Mouse (Mus musculus) hindbrain, embryonic 12.5 days (tissue): ENCODE results near the gene Azi2. TPM values are rescaled to one million over a fixed set of nuclear protein-coding genes. Genes with fewer than 3 reads are reported as not detected.

Experiments used
- ATAC-seq: fragments of 200-750 bp; cut with Nextera tagmentation; 2 replicates; pipeline ENCODE4 v1.8.0; 2017; ENCODE audit warnings: moderate TSS enrichment; ENCODE audit not compliant: low FRiP score
- H3K27ac ChIP-seq: fragments of 300-500 bp; sonication (generic); 2 replicates; pipeline ENCODE4 v1.5.1; 2016; ENCODE audit warnings: mild to moderate bottlenecking
- H3K27me3 ChIP-seq: fragments of 300-500 bp; sonication (generic); 2 replicates; pipeline ENCODE4 v1.6.1; 2016; ENCODE audit warnings: mild to moderate bottlenecking
- H3K36me3 ChIP-seq: fragments of 300-500 bp; sonication (generic); 2 replicates; pipeline ENCODE4 v1.6.1; 2016; ENCODE audit warnings: mild to moderate bottlenecking
- H3K4me1 ChIP-seq: fragments of 300-500 bp; sonication (generic); 2 replicates; pipeline ENCODE4 v1.6.1; 2016
- H3K4me2 ChIP-seq: fragments of 300-500 bp; sonication (generic); replicated peaks from 2 replicates; pipeline ENCODE4 v1.6.1; 2016; ENCODE audit warnings: mild to moderate bottlenecking
- H3K4me3 ChIP-seq: fragments of 300-500 bp; sonication (generic); 2 replicates; pipeline ENCODE4 v1.5.1; 2016; ENCODE audit warnings: mild to moderate bottlenecking
- H3K9ac ChIP-seq: fragments of 300-500 bp; sonication (generic); 2 replicates; pipeline ENCODE4 v1.6.1; 2016; ENCODE audit warnings: mild to moderate bottlenecking, moderate library complexity
- H3K9me3 ChIP-seq: fragments of 300-500 bp; sonication (generic); replicated peaks from 2 replicates; pipeline ENCODE4 v1.6.1; 2016; ENCODE audit warnings: mild to moderate bottlenecking
- WGBS: fragments of 180-500 bp; shearing (Covaris S2); methylation state at CpG from one replicate; pipeline ENCODE4 v1.1.7; 2016; 5-methylcytosine and 5-hydroxymethylcytosine counted together
- microRNA-seq: library from miRNA; unstranded; fragments of <30 nt; microRNA quantifications from one replicate; pipeline ENCODE4, GENCODE M21; 2017
- polyA plus RNA-seq: library from polyadenylated mRNA; unstranded; fragments of >200 nt; fragmentation: Nextera tagmentation; extraction: Ambion mirVana; gene quantifications from 2 replicates; pipeline ENCODE4 v1.2.1, GENCODE M21; 2016

Gene Azi2
- polyA plus RNA-seq, 1 experiment from 2014 or later: 79.0 TPM

- Histone ChIP-seq H3K9ac (no peak overlapping the region), H3K27ac (no peak overlapping the region), H3K4me1 (no peaks in the 10 kb centered on the region), H3K27me3 (no peaks in the 10 kb centered on the region), H3K4me2 (no peak overlapping the region), H3K4me3 (no peak overlapping the region), H3K36me3 (no peaks in the 10 kb centered on the region), H3K9me3 (no peaks in the 10 kb centered on the region)
- 100% methylated on average over 2 of the region's 2 CpGs for WGBS
- no peak for ATAC-seq
These were observed 60.2 kb downstream of the Azi2 start for GRCm38 (mm10) chr9:118100484-118100883.

- no peaks in the 10 kb centered on the region for H3K4me1 ChIP-seq
- H3K27ac ChIP-seq: no peak overlapping the region
- WGBS: 94% methylated on average over 2 of the region's 2 CpGs
- no peak overlapping the region for H3K4me3 ChIP-seq
- no peaks in the 10 kb centered on the region for H3K36me3 ChIP-seq
- no peak overlapping the region for H3K9ac ChIP-seq
- no peak overlapping the region for H3K4me2 ChIP-seq
- ATAC-seq: no peak
- no peaks in the 10 kb centered on the region for H3K27me3 ChIP-seq
- no peaks in the 10 kb centered on the region for H3K9me3 ChIP-seq
These were observed 61.5 kb downstream of the Azi2 start for GRCm38 (mm10) chr9:118101802-118102201.

GRCm38 (mm10) chr9:118108527-118109011, 68.3 kb downstream of the Azi2 start:
- H3K4me3 ChIP-seq: no peak overlapping the region
- H3K9ac ChIP-seq: no peak overlapping the region
- H3K27ac ChIP-seq: no peak overlapping the region
- no peaks in the 10 kb centered on the region for H3K36me3 ChIP-seq
- 55% methylated on average over 4 of the region's 4 CpGs for WGBS
- peaks cover 6% of the 10 kb centered on the region; the same call in 1 of the 2 replicates for H3K4me1 ChIP-seq
- ATAC-seq: peak; percentile 73
- H3K27me3 ChIP-seq: no peaks in the 10 kb centered on the region
- H3K4me2 ChIP-seq: no peak overlapping the region
- no peaks in the 10 kb centered on the region for H3K9me3 ChIP-seq

GRCm38 (mm10) chr9:118109697-118110359, 69.5 kb downstream of the Azi2 start:
- Histone ChIP-seq H3K4me2 (no peak overlapping the region), H3K9me3 (no peaks in the 10 kb centered on the region), H3K4me3 (no peak overlapping the region), H3K4me1 (peaks cover 6% of the 10 kb centered on the region; the same call in 1 of the 2 replicates), H3K27me3 (no peaks in the 10 kb centered on the region), H3K9ac (no peak overlapping the region), H3K27ac (no peak overlapping the region), H3K36me3 (0 out of 2 replicates have a peak, but pooled peaks cover 4% of the 10 kb centered on the region)
- WGBS: 83% methylated on average over 7 of the region's 7 CpGs
- no peak for ATAC-seq

- Histone ChIP-seq H3K27me3 (no peaks in the 10 kb centered on the region), H3K4me1 (peaks cover 6% of the 10 kb centered on the region; the same call in 1 of the 2 replicates), H3K9me3 (no peaks in the 10 kb centered on the region), H3K4me2 (no peak overlapping the region), H3K9ac (no peak overlapping the region), H3K27ac (no peak overlapping the region), H3K4me3 (no peak overlapping the region), H3K36me3 (0 out of 2 replicates have a peak, but pooled peaks cover 4% of the 10 kb centered on the region)
- no peak for ATAC-seq
- 78% methylated on average over 2 of the region's 2 CpGs for WGBS
These were observed 70.0 kb downstream of the Azi2 start for GRCm38 (mm10) chr9:118110360-118110710.

Small RNA genes lying within 50 kb of the gene (microRNA-seq; reads per million reads assigned to microRNA genes)
- gene Gm22008: not detected

Other genes with a start within 250 kb of the Azi2 start
- gene Cmc1, start 109.7 kb downstream of the Azi2 start, polyA plus RNA-seq: 41.7 and 45.4 TPM in 2 replicates